Mouse (Mus musculus) ES-CJ7 (cell line): Measurements from ENCODE around the gene Supt3.
A peak's percentile ranks its signal among the peaks of the same experiment; 100 is the strongest.

Experiments used
- DNase-seq: peaks from one replicate; pipeline ENCODE4 v3.0.0; 2011; ENCODE audit warnings: low read depth, low spot score

The Supt3 gene

DNA sequence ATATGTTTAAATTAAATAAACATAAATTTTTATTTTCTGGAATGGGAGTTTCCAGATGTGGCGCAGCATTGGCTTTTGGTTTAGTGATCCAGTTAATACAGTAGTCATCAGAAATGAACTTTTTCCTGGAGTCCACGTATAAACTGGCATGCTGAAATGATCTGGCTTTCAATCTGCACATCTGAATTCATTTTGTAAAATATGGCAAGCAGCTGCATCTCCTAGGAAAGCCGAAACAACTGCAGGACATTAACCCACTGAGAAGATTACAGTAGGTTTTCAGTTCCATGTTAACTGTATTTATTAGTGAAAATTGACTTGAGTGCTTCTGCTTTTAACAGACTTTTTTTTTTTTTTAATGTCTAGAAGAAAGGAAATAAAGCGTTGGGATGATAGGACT lies 5.4 kb downstream of the Supt3 start:
- no peak for DNase-seq

DNA sequence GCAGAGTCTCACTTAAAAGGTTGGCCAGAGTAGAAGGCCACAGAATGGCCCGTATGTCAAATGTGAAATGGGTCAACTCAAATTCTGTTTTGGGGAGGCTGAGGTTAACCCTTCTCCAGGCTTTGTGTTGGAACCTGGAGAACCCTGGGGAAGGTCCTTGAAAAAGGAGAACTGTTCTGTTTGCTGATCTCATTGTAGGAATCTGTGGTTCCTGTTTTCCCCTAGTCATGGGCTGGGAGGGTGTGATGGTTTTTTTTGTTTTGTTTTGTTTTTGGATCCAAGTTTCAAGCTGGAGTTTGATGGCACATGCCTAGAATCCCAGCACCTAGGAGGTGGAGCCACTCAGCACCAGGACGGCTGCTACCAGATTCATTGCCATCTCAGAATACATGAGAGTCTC lies 6.2 kb downstream of the Supt3 start:
- no peak for DNase-seq

DNA sequence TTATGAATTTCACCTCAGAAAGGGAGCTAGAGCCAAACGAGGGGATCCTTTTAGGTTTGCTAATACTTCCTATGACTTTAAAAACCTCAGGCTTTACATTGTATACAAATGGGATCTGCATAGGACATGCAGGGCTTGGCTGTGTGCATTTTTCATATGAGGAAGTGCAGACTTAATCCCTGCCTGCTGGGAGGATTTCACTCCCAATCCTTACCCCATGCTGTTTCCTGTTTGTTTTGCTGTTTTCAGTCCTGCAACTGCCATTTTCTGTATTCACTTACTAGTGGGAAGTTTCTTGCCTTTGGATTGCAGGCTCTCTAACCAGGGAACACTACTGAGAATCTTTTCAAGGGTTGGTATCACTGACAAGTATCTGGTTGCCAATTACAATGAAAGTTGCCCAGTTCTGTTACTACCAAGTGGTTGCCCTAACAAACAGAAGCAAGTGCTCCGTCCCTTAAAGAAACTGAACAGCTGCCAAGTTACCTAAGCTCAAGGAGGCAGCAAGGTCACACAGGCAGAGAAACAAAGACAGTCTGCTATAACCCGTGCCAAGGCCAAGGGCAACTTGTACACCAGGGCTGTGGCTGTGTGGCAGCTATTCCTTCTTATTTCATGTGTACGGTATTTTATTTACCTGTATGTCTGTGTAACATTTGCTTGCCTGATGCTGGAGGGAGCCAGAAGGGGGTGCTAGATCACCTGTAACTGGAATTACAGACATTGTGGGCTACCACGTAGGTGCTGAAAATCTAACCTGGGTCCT lies 12.2 kb downstream of the Supt3 start:
- DNase-seq, result peak; percentile 59

DNA sequence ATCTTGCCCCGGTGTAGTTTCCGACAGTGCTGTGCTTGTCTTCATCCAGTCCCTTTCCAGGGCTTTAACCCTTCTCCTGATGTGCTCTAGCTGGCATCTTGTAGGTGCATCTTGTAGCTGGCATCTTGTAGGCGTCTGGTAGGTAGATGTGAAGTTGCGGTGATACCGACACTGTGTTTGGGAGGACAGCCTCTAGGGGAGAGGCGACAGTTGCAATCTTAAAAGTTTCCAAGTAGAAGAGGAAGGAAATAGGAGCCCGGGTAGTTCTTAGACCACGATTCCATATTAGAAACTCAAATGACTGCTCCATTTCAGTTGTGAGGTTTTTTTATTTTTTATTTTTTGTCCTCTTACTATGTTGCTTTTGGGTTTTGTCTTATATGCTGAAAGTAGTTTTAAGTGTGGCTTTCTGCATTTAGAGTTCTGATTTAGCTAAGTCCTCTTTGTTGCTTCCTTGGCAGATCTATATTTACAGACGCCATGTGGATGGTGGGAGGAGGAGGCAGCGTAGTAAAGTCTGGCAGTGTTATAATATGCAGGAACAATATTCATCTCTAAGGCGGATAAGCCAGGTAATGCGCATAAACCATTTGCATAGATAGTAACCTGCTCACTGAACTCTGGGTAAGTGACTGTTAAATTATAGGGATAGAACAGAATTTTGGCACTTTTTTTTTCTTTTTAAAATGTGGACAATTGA lies 15.4 kb downstream of the Supt3 start:
- no peak for DNase-seq

DNA sequence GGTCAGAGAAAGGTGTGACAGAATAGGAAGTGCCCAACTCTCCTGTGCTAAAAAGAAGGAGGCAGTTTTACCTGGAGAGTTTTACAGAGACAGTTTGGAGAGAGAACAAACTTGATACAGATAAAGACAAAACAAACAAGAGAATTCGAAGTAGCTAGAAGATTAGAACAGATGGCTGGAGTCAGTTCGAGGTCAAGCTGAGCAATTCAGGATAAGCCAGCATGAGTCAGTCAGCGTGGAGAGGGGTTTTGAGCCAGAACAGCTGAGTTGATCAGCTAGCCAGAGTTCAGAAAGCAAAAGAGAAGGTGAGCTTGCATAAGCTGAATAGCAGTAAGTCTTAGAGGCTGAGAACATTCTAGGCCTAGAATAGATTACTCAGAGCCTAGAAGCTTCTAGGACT lies 20.4 kb downstream of the Supt3 start:
- DNase-seq, result no peak

DNA sequence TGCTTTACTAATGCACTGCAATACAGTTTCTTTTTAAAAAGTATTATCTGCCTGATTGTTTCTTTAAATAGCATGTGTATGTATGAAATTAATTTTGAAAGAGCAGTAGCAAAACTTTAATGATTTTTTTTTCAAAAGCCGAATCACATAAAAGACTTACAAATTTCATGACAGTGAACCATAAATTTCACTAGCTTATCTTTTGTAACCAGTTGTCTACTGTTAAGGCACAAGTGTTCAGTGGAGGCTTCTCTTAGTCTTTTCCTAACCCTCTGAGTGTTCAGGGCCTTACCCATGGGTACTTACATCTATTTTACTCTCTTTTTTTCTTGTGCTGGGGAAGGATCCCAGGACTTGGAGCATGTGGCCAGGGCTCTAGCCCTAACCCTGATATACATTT lies 30.1 kb downstream of the Supt3 start:
- DNase-seq, result no peak

DNA sequence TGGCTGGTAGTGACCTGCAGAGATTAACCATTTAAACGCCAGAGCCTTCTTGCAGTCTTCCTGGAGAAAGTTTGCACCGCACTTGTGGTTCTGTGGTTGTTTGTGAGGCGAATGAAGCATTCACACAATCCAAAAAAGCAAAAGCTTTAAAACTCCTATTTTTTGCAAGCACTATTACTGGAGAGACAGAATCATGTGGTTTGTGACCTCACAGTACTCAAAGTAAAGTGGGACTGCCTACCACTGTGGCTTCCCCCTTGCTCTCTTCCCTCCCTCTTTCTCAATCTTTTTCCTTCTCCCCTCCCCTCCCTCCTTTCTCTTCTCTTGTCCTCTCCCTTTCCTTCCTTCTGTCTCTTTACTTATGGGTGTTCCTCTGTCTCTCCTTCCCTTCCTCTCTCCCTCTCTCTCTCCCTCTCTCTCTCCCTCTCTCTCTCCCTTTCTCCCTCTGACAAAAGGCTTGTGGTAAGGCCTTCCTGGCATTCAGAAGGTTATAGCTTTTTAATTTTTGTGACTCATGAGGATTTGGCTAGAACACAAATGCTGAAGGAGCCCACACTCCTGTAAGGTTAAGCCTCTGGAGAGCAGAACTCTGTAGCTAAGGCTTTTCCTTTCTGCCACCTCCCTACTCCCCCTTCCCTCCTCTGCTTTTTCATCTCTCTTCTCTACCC lies 37.7 kb downstream of the Supt3 start, which contains the start of gene Runx2:
TSS of gene Runx2 (minus strand) at position 290 of the 668 bp plus-strand sequence.
- DNase-seq, result no peak

DNA sequence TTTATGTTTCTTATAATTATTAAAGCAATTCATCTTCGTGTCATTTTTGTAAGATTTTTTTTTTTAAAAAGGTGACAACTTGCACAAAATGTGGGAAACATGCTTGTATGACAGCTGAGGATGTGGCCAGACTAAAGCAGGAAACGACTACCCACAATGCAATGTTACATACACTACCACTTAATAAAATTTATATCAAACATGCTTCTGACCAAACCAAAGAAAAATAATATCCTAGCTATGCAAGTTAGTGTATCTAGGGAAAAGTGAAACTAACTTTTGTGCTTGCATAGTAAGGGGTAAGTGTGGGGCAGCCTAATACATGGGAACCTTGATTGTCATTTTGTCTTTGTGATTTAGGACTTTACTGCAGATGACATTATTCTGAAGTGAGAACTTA lies 41.9 kb downstream of the Supt3 start:
- DNase-seq, result no peak

DNA sequence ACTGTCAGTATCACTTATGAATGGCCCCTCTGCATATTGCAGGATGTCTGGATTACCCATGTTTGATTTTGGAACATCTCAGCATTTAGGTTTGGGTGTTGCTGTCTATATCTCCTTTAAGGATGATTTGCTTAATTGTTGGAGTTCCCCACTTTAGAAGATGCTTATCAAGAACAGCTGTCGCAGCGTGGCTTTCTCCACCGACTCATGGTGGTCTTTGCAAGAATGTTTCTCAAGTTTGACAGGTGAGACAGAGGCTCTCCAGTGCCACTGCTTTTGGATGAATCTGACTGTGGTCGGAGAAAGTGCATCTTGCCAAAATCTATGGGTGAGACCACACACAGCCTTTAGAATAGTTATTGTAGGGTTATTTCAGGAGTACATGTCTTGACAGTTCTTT lies 42.9 kb downstream of the Supt3 start:
- no peak for DNase-seq

DNA sequence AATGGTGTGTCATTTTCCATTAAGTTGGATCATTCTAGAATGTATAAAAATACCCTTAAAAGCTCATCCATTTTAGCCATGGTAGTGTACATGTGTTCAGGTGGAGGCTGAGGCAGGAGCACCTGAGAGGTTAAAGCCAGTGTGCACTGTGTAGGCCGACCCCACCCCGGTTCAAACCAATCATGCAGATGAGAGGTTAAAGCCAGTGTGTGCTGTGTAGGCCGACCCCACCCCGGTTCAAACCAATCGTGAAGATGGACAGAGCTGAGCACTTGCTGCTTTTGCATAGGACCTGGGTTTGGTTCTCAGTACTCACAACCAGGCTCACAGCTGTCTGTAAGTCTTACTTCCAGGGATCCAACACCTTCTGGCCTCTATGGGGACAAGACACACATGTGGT lies 45.0 kb downstream of the Supt3 start:
- peak; percentile 50 for DNase-seq

DNA sequence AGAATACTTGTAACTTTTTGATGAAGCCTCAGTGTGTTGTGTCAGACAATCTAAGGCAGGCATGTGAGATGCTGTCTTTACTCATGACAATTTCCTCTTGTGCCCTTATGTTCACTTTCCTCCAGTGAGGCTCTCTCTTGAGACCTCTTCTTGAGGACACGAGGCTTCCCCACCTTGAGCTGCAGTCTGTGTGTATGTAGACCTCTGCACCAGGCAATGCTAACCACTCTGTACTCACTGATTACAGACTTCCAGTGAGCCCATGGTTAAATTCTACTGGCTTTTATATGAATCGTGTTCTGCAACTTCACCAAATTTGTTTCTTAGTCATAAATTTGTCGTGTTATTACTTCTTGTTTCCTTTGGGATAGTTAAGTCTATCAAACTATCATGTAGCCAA lies 50.2 kb downstream of the Supt3 start:
- no peak for DNase-seq

DNA sequence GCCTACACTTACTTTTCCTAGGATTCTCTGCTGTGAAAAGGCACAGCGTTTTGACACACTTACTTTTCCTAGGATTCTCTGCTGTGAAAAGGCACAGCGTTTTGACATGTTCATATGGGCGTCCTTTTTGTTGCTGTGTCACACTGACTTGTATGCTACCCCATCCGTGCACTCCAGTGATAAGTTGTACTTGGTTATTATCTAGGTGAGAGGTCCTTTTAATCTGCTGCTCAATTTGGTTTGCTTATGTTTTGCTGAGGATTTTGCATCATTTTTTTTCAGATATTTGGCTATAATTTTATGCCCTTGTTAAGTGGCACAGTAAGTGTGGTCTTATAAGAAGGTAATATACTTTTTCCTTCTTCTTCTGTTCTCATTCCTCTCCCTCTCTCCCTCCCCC lies 51.0 kb downstream of the Supt3 start:
- no peak for DNase-seq

DNA sequence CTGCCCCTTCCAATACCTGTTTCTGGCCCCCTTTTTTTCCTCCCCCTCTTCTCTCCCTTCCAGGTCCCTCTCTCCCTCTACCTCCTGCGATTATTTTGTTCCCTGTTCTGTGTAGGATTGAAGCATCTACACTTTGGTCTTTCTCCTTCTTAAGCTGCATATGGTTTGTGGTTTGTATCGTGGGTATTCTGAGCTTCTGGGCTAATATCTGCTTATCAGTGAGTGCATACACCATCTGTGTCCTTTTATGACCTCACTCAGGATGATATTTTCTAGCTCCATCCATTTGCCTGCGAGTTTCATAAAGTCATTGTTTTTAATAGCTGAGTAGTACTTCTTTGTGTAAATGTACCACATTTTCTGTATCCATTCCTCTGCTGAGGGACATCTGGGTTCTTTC lies 52.6 kb downstream of the Supt3 start:
- DNase-seq, result no peak

DNA sequence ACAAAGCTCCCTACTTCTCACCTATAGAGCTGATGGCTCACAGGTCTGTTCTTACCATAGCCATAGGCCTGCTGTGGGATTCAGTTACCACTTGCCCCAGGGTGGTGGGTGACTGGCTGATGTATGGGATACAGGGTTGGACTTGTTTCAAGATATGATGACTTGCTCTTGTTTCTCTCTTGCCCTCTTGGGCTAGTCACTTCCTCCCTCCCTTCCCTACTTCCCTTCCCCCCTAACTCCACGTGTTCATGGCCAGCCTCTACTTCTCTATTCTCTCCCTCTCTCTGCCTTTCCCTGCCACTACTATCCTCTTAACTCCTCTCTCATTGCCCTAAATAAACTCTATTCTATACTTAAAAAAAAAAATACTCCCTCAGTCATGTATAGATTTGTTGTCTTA lies 54.2 kb downstream of the Supt3 start:
- no peak for DNase-seq

DNA sequence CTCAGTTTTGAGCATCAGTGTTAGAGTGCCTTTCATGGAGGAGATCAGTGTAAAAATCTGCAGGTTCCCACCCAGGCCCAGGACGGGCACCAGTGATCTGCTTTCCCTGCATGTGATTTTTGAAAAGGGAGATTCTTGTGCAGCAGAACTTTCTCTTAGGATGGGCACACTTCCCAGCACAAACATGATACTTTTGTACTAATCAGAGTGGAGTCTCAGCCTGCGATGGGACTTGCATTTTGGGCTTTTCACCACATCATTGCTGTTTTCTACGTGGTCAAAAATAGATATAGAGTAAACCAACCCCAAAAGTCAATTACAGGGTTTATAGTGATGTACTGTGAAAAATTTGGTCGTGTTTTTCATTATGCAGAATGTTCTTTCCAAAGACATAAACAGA lies 65.2 kb downstream of the Supt3 start:
- no peak for DNase-seq

DNA sequence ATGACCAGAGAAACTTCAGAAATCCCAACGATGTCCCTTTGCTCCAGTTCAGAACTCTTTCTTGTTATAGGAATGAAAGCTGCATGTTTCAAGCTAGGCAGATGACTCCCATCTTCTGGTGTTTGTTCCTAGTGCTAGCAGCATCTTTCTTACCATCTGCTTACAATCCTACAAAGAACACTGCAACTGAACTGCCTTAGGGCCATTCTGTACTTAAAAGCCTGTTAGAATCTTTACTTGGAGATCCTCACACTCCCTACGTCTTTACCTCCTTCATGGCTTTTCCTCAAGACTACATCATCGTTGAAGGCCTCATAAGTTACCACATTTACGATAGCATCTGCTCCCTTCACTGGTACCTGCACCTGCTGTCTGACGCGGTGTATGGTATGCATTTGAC lies 86.2 kb downstream of the Supt3 start:
- no peak for DNase-seq

DNA sequence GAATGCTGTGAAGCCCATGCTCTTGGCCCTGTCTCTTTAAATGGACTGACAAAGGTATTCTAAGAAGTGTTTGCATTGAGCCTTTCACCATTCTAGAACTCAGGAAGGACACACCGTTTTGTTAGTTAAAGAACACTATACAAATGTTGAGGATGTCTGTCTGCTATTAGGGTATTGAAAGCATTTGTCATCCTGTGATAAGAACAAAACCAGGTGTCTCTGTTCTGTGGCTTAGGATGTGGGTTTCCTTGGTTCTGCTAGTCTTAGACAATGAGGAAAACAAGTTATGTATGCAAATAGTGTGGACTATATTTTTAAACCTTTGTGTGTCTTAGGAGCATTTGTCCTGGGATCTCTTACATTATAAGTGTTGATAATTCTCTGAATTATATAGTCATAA lies 116.6 kb downstream of the Supt3 start:
- no peak for DNase-seq

DNA sequence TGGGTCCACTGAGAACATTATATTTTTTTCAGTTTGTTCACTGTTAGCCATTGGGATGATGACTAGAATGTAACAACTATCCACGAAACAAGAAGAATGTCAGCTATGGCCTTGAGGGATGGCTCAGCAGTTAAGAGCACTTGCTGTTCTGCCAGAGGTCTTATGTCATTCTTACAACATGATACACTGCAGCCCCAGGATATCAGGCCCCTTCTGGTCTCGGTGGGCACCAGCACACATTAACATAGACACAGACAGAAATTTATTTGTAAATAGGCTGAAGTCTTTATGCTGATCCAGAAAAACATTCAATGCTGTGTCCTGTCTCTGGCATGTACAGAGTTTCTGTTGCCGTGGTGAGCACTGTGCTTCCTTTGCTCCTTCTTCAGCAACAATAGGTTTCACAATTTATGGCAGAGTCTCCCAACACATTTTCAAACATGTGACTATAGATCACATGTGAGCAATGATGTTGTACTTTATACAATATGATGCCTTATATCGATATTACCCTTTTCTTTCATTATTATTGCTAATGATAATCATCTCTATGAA lies 166.7 kb downstream of the Supt3 start:
- no peak for DNase-seq

DNA sequence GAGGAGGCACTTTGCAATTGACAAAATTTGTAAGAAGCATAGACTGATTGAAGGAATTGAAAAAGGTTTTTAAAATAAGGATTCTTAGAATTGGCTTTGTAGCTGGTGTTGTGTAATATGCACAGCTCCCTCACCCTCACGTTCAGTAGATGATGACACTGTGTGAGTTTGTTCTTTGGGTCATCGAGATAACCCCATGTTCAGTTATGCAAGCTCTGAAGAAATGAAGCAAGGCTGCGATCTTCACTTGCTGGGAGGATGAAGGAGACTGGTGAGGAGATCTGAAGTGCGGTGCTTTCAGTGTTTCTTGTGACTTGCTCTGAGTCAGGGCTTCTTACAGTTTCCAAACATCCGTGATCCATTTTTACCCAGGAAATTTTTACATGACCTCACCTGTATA lies 168.4 kb downstream of the Supt3 start:
- DNase-seq, result no peak

DNA sequence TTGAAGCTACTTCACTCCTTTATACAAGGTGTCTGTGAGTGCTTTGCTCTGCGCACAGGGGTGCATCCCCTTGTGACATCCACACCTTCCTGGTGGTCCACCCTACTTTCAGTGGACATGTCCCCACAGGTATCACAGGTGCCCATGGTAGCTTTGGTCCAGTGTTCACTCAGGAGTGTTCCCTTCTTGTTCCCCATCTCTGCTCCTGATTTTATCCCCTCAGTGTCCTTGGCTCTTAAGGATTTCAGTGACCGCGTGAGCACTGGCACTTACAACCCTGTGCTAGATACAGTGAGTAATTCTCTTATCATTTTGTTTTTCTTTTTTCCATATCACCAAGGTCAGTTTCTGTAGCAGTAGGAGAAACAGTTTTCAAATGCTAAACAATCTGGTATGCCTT lies 171.4 kb downstream of the Supt3 start:
- DNase-seq, result no peak

DNA sequence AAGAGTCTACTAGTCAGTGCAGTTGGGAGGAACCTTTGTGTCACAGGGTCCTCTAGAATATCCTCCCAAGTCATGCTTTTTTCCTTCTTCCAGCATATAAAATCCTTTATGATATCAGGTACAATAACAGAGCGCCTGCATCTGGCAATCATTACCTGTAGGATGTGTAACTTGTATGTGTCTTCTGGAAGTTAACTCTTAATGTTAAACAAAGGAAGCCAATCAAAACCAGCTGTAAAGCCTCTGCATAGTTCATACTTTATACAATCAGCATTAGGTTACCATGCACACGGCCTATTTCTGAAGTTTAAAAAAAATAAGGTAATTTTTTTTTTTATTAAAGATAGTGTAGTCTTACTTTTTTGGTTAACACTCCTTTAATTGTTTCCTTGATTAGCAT lies 179.7 kb downstream of the Supt3 start:
- no peak for DNase-seq

DNA sequence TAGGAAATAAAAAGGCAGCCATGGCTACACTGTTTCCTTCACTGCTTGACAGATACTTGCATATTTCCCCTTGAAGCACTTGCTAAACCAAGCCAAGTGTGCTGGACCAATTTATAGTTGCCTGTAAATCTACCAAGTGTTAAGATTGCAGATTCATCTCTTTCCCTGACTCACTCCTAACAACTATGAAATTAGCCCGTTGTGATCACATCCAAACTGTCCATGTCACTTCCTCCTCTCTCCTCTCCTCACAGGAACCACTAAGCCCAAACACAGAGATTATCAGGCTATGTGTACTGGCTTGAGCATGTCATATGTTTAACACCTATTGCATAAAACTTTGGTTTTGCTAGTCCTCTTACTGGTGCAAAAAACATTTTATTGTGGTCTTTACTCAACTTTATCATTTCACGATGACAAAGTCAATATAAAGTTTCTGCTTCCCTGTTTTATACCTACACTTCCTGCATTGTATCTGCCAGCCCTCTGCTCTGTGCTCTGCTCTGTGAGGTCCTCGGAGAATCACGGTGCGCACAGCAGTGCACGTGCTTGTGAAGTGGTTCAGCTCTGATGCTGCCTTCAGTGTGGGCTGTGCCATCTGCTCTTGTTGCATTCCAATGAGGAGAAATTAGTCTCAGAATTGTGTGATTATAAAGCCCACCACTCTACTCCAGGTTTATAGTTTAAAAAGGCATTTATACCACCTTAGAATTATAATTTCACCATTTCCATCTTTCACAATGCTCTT lies 186.3 kb downstream of the Supt3 start:
- DNase-seq, result no peak
